Mouse (Mus musculus): ENCODE measurements at regions not wholly inside any gene's neighbourhood (a gene's known extent, or its start where the extent isn't known, plus 50 kb on each side); places are given as distances from the start of the nearest gene placed in this dataset.

- ATAC-seq (ENCODE audit: extremely low read depth, insufficient number of reproducible peaks, low FRiP score, low TSS enrichment), result no peak
- peaks cover 10% of the 10 kb centered on the region; the same call in 1 of the 2 replicates for H3K4me1 ChIP-seq
- peak overlapping the region; percentile 79 for H3K9ac ChIP-seq
- no peaks in the 10 kb centered on the region for H3K9me3 ChIP-seq
- 55% methylated on average over 7 of the region's 7 CpGs for WGBS
- peak overlapping the region; percentile 74 for H3K4me2 ChIP-seq
- H3K4me3 ChIP-seq, result peak overlapping the region; percentile 53; the same call in 1 of the 2 replicates
- H3K27me3 ChIP-seq (replicated peaks), result no peaks in the 10 kb centered on the region
- H3K27ac ChIP-seq (replicated peaks), result peak overlapping the region; percentile 91
- H3K36me3 ChIP-seq, result no peaks in the 10 kb centered on the region
Measured at GRCm38 (mm10) chr13:80961985-80962617, 78.9 kb downstream of the Arrdc3 start.

- H3K4me3 ChIP-seq, result peak overlapping the region; percentile 53
- WGBS, result 2% methylated on average over 51 of the region's 51 CpGs
Measured at GRCm38 (mm10) chr13:80962789-80963590, 79.8 kb downstream of the Arrdc3 start.

GRCm38 (mm10) chr13:80963591-80963940, 80.4 kb downstream of the Arrdc3 start:
- H3K4me1 ChIP-seq, result peaks cover 15% of the 10 kb centered on the region
- H3K36me3 ChIP-seq, result no peaks in the 10 kb centered on the region
- no peak for ATAC-seq (ENCODE audit: extremely low read depth, insufficient number of reproducible peaks, low FRiP score, low TSS enrichment)
- H3K4me2 ChIP-seq, result peak overlapping the region; percentile 74
- WGBS, result 60% methylated on average over 11 of the region's 11 CpGs
- no peaks in the 10 kb centered on the region for H3K27me3 ChIP-seq (replicated peaks)
- H3K4me3 ChIP-seq, result peak overlapping the region; percentile 53
- peak overlapping the region; percentile 91 for H3K27ac ChIP-seq (replicated peaks)
- H3K9ac ChIP-seq, result peak overlapping the region; percentile 79
- H3K9me3 ChIP-seq, result no peaks in the 10 kb centered on the region

More at GRCm38 (mm10) chr13:80962789-80963590, 79.8 kb downstream of the Arrdc3 start:
- Histone ChIP-seq H3K27ac (replicated peaks) (peak overlapping the region; percentile 91), H3K9ac (peak overlapping the region; percentile 79), H3K27me3 (replicated peaks) (no peaks in the 10 kb centered on the region), H3K4me1 (peaks cover 10% of the 10 kb centered on the region; the same call in 1 of the 2 replicates), H3K36me3 (no peaks in the 10 kb centered on the region), H3K4me2 (peak overlapping the region; percentile 74), H3K9me3 (no peaks in the 10 kb centered on the region)
- peak; percentile 88 for ATAC-seq (ENCODE audit: extremely low read depth, insufficient number of reproducible peaks, low FRiP score, low TSS enrichment)

- Histone ChIP-seq H3K36me3 (no peaks in the 10 kb centered on the region), H3K4me1 (peaks cover 29% of the 10 kb centered on the region), H3K4me3 (no peak overlapping the region), H3K9ac (no peak overlapping the region), H3K27me3 (replicated peaks) (no peaks in the 10 kb centered on the region), H3K4me2 (no peak overlapping the region), H3K9me3 (no peaks in the 10 kb centered on the region), H3K27ac (replicated peaks) (no peak overlapping the region)
- ATAC-seq (ENCODE audit: extremely low read depth, insufficient number of reproducible peaks, low FRiP score, low TSS enrichment), result no peak
- 45% methylated on average over 3 of the region's 3 CpGs for WGBS
Measured at GRCm38 (mm10) chr13:80971664-80972063, 88.5 kb downstream of the Arrdc3 start.

- no peak for ATAC-seq (ENCODE audit: extremely low read depth, insufficient number of reproducible peaks, low FRiP score, low TSS enrichment)
- Histone ChIP-seq H3K4me2 (no peak overlapping the region), H3K36me3 (no peaks in the 10 kb centered on the region), H3K9me3 (no peaks in the 10 kb centered on the region), H3K9ac (no peak overlapping the region), H3K4me3 (no peak overlapping the region), H3K27me3 (replicated peaks) (no peaks in the 10 kb centered on the region), H3K4me1 (peaks cover 23% of the 10 kb centered on the region), H3K27ac (replicated peaks) (no peak overlapping the region)
- WGBS, result 19% methylated on average over 1 of the region's 1 CpGs
Measured at GRCm38 (mm10) chr13:80974424-80974823, 91.2 kb downstream of the Arrdc3 start.

GRCm38 (mm10) chr13:80977266-80977665, 94.1 kb downstream of the Arrdc3 start:
- Histone ChIP-seq H3K27ac (replicated peaks) (no peak overlapping the region), H3K4me3 (no peak overlapping the region), H3K4me2 (no peak overlapping the region), H3K9me3 (no peaks in the 10 kb centered on the region), H3K36me3 (no peaks in the 10 kb centered on the region), H3K9ac (no peak overlapping the region), H3K4me1 (peaks cover 13% of the 10 kb centered on the region), H3K27me3 (replicated peaks) (no peaks in the 10 kb centered on the region)
- 51% methylated on average over 3 of the region's 3 CpGs for WGBS
- ATAC-seq (ENCODE audit: extremely low read depth, insufficient number of reproducible peaks, low FRiP score, low TSS enrichment), result no peak

GRCm38 (mm10) chr13:80981201-80981600, 98.0 kb downstream of the Arrdc3 start:
- ATAC-seq (ENCODE audit: extremely low read depth, insufficient number of reproducible peaks, low FRiP score, low TSS enrichment), result no peak
- 71% methylated on average over 2 of the region's 2 CpGs for WGBS
- Histone ChIP-seq H3K4me2 (no peak overlapping the region), H3K9ac (no peak overlapping the region), H3K9me3 (no peaks in the 10 kb centered on the region), H3K4me1 (no peaks in the 10 kb centered on the region), H3K27ac (replicated peaks) (no peak overlapping the region), H3K27me3 (replicated peaks) (no peaks in the 10 kb centered on the region), H3K4me3 (no peak overlapping the region), H3K36me3 (no peaks in the 10 kb centered on the region)

- H3K4me1 ChIP-seq, result peaks cover 27% of the 10 kb centered on the region
- 67% methylated on average over 4 of the region's 4 CpGs for WGBS
- no peak for ATAC-seq (ENCODE audit: extremely low read depth, insufficient number of reproducible peaks, low FRiP score, low TSS enrichment)
Measured at GRCm38 (mm10) chr13:80986657-80987056, 103.5 kb downstream of the Arrdc3 start.

GRCm38 (mm10) chr13:80989756-80990155, 106.6 kb downstream of the Arrdc3 start:
- peaks cover 40% of the 10 kb centered on the region for H3K4me1 ChIP-seq
- H3K9ac ChIP-seq, result no peak overlapping the region
- peak overlapping the region; percentile 76 for H3K27ac ChIP-seq (replicated peaks)
- WGBS, result 20% methylated on average over 5 of the region's 5 CpGs
- no peaks in the 10 kb centered on the region for H3K9me3 ChIP-seq
- ATAC-seq (ENCODE audit: extremely low read depth, insufficient number of reproducible peaks, low FRiP score, low TSS enrichment), result no peak
- H3K4me2 ChIP-seq, result peak overlapping the region; percentile 37
- H3K36me3 ChIP-seq, result no peaks in the 10 kb centered on the region
- no peaks in the 10 kb centered on the region for H3K27me3 ChIP-seq (replicated peaks)
- H3K4me3 ChIP-seq, result no peak overlapping the region

More at GRCm38 (mm10) chr13:80986657-80987056, 103.5 kb downstream of the Arrdc3 start:
- Histone ChIP-seq H3K27me3 (replicated peaks) (no peaks in the 10 kb centered on the region), H3K36me3 (no peaks in the 10 kb centered on the region), H3K27ac (replicated peaks) (no peak overlapping the region), H3K9me3 (no peaks in the 10 kb centered on the region), H3K4me3 (no peak overlapping the region), H3K9ac (no peak overlapping the region), H3K4me2 (no peak overlapping the region)

GRCm38 (mm10) chr13:80992342-80992741, 109.2 kb downstream of the Arrdc3 start:
- Histone ChIP-seq H3K4me1 (peaks cover 40% of the 10 kb centered on the region), H3K4me2 (no peak overlapping the region), H3K4me3 (no peak overlapping the region), H3K9ac (no peak overlapping the region), H3K27me3 (replicated peaks) (no peaks in the 10 kb centered on the region), H3K36me3 (no peaks in the 10 kb centered on the region), H3K27ac (replicated peaks) (peak overlapping the region; percentile 74), H3K9me3 (no peaks in the 10 kb centered on the region)
- ATAC-seq (ENCODE audit: extremely low read depth, insufficient number of reproducible peaks, low FRiP score, low TSS enrichment), result peak; percentile 60; the same call in 1 of the 2 replicates
- WGBS, result 22% methylated on average over 2 of the region's 2 CpGs

GRCm38 (mm10) chr13:81008864-81009766, 125.9 kb downstream of the Arrdc3 start:
- no peak for ATAC-seq (ENCODE audit: extremely low read depth, insufficient number of reproducible peaks, low FRiP score, low TSS enrichment)
- Histone ChIP-seq H3K9me3 (no peaks in the 10 kb centered on the region), H3K4me2 (no peak overlapping the region), H3K9ac (no peak overlapping the region), H3K27ac (replicated peaks) (no peak overlapping the region), H3K27me3 (replicated peaks) (no peaks in the 10 kb centered on the region), H3K4me1 (no peaks in the 10 kb centered on the region), H3K4me3 (no peak overlapping the region), H3K36me3 (no peaks in the 10 kb centered on the region)
- WGBS, result 32% methylated on average over 5 of the region's 5 CpGs
